Mouse (Mus musculus) cerebral cortex, adult 2 months (tissue): ENCODE data around the gene Mocs3.

Experiments used
- WGBS: fragments of 180-500 bp; shearing (Covaris S2); methylation state at CpG from one replicate; pipeline ENCODE4 v1.1.7; 2018; 5-methylcytosine and 5-hydroxymethylcytosine counted together

Mocs3 gene

DNA sequence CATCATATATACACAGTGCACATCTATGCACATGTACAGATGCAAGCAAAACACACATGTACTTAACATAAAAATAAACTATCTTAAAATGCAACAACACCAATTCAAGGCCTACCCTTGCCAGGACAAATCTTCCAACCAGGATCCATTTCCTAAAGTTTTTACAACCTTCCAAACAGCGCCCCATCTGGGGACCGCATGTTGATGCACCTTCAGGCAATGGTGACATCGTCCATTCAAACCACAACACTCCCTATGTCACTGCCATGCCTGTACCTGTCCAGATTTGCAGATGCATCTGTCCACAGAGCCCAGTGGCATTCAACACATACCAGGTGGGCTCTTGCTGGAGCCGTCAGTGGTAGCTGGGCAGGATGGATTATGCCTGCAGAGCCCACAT, 12.9 kb downstream of the Mocs3 start:
- 78% methylated on average over 4 of the region's 4 CpGs for WGBS

DNA sequence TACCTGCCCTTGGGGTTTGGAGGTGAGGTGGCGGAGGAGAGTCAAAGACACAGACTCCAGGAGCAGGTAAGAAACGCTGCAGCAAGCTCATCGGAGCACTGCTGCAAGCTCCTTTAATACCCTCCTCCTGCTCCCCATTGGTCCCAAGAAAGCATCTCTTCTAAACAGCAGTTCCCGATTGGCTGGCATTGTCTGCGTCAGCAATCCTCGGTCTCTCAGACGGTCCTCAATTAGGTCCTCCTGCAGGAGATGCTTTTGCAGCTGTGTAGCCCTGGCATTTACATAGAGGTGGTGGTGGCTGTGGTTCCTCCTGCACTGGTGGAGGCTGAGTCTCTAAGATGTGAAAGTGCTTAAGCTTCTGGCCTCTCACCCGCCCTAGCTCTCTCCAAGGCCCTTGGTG, 15.1 kb downstream of the Mocs3 start:
- 49% methylated on average over 8 of the region's 8 CpGs for WGBS

DNA sequence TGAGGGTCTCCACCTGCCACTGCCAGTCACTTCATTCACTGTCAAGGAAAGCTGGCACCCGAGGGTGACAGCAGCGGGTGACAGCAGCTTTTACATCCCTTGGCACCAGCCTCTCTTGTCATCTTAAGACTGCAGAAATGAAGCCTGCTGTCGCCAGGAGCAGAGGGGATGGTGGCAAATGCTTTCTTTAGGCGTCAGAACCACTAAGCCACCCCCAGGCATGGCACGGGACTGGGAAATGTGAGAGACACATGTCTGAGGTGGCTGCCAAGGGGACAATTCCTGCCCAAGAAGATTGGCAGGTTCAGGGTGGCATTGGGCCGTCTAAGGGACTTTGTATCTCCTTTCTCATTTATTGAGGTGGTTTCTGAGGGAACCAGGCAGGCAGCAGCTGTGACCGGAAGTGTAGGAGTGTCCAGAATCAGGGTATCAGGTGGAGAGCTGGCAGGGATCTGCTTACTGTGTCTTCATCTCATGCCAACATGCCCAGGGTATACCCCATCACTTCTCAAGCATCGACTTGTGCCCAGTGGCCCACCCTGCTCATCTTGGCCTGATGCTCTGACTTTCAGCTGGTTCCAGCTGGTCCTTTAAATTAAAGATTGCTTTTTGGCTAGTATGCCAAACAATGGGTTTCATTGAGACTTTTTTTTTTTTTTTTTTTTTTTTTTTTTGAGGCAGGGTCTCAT, 17.9 kb downstream of the Mocs3 start:
- WGBS, result 55% methylated on average over 8 of the region's 8 CpGs

DNA sequence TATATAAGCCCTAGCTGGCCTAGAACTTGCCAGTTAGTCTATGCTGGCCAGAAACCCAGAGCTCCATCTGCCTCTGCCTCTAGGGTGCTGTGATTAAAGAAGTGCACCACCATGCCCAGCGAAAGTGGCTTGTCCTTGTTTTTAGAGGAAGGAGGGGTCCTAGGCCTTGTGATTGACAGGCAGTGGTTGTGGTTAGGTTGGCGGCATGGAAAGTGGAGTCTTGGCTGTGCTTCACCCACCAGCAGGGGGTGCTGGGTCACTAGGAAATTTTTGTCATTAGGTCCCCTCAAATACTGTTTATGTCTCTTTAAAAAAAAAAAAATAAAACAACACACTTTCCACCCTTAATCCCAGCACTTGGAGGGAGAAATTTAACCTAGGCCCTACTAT, 18.4 kb downstream of the Mocs3 start:
- 56% methylated on average over 2 of the region's 2 CpGs for WGBS

DNA sequence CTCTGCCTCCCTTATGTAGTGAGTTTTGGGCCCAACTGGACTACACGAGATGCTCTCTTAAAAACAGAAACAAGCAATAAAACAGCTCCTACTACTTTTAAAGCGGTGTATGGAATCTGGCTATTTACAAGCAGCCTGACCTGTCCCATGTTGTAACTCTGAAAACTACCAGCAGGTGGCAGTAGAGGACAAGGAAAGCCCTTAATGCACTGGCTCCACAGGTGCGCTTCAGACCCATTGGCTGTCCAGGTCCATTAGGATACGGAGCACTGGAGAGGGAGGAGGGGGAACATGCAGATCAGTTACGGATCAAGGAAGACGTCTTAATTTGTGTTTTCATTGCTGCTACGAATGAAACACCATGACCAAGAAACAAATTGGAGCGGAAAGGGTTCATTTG, 19.8 kb downstream of the Mocs3 start:
- WGBS, result 17% methylated on average over 8 of the region's 8 CpGs

DNA sequence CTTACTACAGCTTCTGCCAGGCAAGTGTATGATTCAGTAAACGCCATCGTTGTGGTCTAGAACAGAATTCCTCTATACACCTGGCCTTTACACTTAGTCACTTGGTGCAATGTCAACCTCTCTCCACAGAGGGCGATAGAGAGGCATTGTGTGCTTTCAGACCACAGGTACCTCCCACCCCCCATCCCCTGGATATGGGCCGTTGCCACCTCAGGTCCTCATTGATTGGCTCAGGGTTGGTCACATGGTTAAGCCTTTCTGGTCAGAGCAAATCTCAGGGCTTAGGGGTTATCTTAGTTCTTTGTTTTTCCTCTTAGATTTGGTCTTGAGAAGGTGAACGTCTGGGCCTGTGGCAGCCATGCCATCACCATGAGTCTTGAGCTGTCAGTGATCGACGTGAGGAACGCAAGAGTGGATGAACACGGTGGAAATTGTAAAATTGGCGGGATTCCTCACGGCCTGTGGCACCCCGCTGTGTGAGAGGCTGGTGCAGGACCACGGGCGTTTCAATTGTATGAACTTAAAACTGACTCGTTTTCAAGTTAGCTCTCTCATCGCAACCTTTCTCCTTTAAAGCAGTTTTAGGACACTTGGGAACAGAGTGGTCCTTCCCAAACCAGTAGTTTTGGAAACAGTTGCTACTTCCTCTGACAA, 22.3 kb downstream of the Mocs3 start:
- 22% methylated on average over 16 of the region's 16 CpGs for WGBS

DNA sequence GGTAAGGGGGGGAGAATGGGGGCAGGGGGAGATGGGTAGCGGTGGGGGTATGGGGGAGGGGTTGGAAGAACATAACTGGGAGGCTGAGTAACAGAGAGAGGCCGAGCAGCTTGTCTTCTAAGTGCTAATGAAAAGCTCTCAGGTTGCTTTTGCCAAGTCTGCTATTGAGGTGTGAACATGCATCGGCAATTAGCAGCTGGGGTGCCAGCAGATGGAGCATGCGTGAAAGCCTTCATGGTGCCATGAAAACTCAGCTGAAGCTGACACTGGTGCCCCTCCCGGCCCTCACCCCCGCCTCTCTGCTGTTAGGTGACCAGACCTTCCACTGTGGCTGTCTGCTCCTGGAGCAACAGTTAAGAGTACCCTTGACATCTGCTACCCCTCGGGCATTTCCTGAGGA, 23.4 kb downstream of the Mocs3 start:
- 22% methylated on average over 7 of the region's 7 CpGs for WGBS

DNA sequence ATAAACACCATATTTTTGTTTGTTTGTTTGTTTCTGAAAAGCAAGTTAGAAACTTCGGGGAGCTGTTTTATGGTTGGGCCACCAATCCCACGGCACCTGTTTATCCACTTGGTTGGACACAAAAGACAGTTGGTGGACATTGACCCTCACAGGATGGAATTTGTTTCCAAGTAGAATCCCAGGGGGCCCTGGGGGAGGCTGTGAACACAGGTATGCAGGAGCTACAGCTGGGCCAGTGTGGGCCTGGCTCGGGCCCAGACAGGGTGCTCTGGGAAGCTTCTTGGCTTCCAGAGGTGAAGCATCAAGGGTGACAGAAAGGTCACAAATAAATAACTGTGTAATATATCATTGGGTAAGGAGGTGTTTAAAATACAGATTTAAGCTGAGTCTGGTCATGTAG, 26.1 kb downstream of the Mocs3 start:
- WGBS, result 78% methylated on average over 3 of the region's 3 CpGs

DNA sequence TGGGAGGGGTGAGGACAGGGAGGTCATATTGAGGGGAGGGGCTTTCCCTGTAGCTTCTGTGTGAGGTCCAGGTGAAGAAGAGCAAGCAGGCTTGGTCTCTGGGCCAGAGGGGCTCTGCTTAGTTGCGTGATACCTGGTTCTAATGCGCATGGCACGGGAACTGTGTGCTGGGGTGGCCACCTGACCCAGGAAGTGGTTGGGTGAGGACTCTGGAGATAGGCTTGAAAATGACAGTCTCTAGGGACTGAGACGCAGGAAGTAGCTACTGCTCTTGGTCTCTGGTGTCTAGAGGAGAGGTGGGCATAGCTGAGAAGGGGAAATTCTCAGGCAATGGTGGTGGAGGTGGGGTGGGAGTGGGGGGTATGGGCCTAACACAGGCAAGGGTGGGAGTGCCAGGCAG, 26.8 kb downstream of the Mocs3 start:
- 90% methylated on average over 4 of the region's 4 CpGs for WGBS

DNA sequence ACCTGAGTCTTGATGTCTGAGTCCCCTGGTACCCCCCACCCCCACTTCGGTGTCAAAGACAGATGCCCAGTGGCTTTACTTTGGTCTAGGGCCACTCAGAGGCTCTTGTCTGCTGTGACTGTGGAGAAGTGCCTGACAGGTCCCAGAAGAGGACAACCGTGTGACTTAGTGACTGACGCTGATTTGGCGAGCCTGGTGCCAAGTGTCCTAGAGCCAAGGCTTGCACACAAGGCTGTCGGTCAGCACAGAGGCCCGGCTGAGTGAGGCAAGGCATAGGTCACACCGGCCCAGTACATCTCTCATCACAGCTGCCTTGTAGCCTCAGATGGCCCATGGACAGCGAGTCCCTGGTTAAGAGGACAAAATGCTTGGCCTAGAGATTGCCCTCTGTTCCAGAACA, 28.6 kb downstream of the Mocs3 start:
- WGBS, result 87% methylated on average over 8 of the region's 8 CpGs

DNA sequence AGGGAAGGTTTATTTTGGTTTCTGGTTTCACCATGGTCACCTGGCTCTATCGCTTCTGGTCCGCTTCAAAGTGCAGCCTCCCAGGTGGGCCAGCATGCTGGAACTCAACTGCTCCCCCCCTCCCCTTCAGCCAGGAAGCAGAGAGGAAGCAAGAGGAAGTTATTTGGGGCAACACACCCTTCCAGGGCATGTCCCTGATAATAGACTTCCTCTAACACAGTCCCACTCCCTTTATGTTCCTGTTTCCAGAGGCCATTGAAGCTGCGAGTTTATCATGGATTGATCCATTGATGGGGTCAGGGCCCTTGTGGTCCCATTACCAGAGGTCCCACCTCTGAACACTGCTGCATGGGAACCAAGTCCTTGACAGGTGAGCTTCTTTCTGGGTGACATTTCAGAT, 29.7 kb downstream of the Mocs3 start:
- 84% methylated on average over 3 of the region's 3 CpGs for WGBS

DNA sequence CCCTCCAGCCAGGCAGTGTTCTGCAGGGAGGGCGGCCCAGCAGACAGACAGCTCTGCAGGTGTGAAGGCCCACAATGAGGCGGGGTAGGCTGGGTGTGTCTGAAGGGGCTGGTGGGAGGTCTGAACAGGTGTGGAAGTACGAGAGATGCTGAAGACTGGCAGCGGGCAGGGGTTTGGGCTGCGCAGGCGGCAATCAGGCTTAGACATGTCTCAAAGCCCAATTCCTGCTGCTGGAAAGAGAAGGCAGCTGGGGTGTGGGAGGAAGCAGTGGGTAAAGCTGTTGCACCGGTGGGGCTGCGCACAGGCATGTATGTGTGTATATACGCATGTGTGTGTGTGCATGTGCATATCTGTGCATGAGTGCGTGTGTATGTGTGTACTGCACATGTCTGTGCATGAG, 30.5 kb downstream of the Mocs3 start:
- 48% methylated on average over 10 of the region's 10 CpGs for WGBS

DNA sequence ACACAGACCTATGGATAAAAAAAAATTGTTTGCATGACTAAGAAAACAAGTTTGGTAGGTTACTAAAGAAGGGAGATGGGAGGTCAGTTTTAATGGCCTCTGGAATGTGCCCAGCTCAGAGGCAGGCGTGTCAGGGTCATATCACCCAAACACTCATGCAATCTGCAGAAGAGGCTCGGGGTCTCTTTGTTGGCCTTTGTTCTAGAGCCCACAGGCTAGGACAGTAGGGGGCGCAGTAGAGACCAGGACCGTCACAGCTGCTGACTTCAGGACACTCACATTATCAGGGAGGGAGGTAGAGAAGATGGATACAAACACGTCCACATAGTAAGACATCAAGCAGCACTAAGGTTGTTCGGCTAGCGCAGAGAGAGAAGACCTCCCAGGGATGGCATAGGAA, 37.6 kb downstream of the Mocs3 start:
- WGBS, result 48% methylated on average over 7 of the region's 7 CpGs

DNA sequence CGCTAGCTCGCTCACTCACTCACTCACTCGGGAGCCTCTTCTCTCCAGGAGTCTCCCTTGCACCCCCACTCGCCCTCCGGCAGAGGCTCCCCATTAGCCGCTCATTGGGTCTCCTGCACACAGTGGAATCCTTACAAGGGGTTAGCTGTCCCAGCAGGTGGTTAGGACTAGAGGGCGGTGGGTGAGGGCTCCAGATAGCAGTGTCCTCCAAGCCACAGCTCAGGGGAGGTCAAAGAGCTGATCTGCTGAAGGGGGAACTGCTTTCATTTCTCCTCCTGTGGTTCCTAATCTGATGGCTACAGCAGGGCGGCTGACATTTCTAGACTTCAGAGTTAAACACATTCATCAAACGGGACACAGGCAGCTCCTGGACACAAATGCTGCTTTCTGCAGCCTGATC, 43.0 kb downstream of the Mocs3 start:
- WGBS, result 47% methylated on average over 9 of the region's 9 CpGs

DNA sequence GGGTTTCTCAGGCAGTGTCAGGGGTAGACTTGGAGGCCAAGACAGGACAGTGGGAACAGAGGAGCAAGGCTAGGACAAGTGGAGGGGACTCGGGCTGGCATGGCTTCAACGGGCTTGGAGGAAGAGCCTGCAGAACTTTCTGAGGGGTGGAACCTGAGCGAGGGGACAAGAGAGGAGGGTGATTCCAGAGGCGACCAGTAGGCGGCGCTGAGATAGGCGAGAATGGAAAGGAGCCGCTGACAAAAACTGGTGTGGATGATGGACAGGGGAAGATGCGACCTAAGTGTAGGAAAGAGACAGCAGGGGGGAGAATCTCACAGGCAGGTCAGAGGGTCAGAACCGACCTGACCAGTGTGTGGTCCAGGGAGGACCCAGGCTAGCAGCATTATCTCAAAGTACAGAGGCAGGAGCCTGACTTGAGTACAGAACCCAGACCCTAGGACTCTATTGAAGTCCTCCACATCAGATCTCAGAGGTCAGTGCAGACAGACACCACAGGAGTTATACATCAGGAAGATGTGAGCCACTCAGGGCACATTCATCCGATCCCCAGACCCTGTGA, 44.0 kb downstream of the Mocs3 start:
- WGBS, result 15% methylated on average over 11 of the region's 11 CpGs

DNA sequence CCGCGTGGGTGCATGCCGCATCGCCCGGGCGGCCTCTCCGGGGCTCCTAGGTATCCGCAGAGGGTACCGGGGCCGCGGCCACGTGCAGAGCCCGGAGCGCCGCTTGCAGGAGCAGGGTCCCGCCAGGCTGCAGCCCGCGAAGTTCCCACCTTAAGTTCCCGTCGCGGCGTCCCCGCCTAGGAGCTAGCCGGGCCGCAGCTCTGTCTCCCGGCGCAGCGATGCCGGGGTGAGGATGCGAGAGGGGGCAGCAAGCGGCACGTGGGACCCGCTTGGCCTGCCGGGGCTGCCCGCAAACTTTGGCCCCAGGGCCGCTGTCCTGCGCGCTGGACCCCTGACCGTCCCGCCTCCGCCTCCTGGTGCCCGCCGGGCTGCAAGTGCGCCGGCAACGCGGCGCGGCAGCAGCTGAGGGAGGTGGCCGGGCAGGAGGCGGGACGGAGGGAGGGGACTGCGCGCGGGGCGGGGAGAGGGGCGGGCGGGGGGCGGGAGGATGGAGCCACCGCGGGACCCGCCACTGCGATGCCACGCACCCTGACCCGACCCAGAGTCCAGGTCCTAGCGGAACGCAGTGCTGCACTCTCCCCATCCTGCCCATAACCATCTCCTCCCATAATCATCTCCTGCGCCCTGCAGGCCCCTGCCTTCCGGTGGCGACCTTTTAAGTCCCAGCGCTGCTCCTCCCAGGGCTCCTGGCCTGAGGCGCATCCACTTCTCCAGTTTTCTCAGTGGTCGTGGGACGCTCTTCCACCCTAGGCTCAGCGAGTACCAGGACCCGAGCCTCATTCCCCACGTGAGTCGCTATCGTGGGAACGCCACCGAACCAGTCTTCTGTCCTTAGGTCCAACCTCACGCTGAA, 50.5 kb downstream of the Mocs3 start:
- WGBS, result 1% methylated on average over 81 of the region's 82 CpGs

DNA sequence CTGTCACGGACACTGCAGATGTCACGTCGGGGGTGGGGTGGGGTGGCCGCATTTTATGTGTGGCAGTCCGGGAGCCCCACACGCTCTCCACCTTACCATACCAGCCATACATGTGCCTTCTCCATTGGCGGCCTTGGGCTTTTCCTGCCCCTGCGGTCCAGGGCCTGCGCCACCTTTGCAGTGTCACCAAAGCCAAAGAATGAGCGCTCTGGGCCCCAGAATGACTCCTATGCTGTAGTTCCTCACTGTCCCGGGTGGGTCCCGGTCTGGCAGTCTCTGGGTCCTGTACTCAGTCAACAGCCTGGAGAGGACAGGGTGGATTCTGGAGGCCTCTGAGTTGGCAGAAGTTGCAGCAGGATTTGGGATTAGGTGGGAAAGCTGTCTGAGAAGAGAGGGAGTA, 51.2 kb downstream of the Mocs3 start, which contains the start of gene Kcng1:
TSS of gene Kcng1 (minus strand) at position 155 of the 400 bp plus-strand sequence.
- WGBS, result 23% methylated on average over 12 of the region's 12 CpGs
